Mouse (Mus musculus) ES-E14 (cell line): ENCODE results near the gene Ankrd2. TPM values are rescaled to one million over a fixed set of nuclear protein-coding genes. Genes with fewer than 3 reads are reported as not detected.
"Not testable (repeated sequence)": the region's sequence is repeated elsewhere in the genome, so short reads cannot be mapped to it uniquely, and the experiment has no call there.

Experiments used
- DNase-seq: peaks from one replicate; pipeline ENCODE4 v3.0.0-alpha.2; 2013; ENCODE audit warnings: low read depth, low spot score
- H3K27ac ChIP-seq: 2 replicates; pipeline ENCODE4 v1.5.1; 2012; ENCODE audit warnings: low read depth, mild to moderate bottlenecking, low read length, moderate library complexity, mixed read lengths; ENCODE audit not compliant: poor library complexity, insufficient read depth, severe bottlenecking
- H3K36me3 ChIP-seq: 2 replicates; pipeline ENCODE4 v1.6.1; 2012; ENCODE audit warnings: mild to moderate bottlenecking, low read length, moderate library complexity, mixed read lengths; ENCODE audit not compliant: control insufficient read depth, poor library complexity, insufficient read depth, severe bottlenecking
- H3K4me1 ChIP-seq, 2 experiments: fragments of 150-350 bp in 1 of 2; sonication (generic) in 1 of 2; 2 replicates each; pipeline ENCODE4 v1.6.1; 2012; ENCODE audit warnings: low read length in 2 of 2, mild to moderate bottlenecking in 1 of 2, mixed read lengths in 1 of 2; ENCODE audit not compliant: control insufficient read depth in 2 of 2, insufficient read depth in 2 of 2, poor library complexity in 1 of 2
- H3K4me3 ChIP-seq, 2 experiments: fragments of 150-350 bp in 1 of 2; sonication (generic) in 1 of 2; 2 replicates each; pipeline ENCODE4 v1.5.1; 2012; ENCODE audit warnings: low read length in 2 of 2, low read depth in 1 of 2, mild to moderate bottlenecking in 1 of 2, mixed read lengths in 1 of 2; ENCODE audit not compliant: insufficient read depth in 1 of 2, poor library complexity in 1 of 2, severe bottlenecking in 1 of 2
- H3K9ac ChIP-seq: 2 replicates; pipeline ENCODE4 v1.6.1; 2012; ENCODE audit warnings: low read depth, mild to moderate bottlenecking, low read length, mixed read lengths; ENCODE audit not compliant: poor library complexity, insufficient read depth, severe bottlenecking
- H3K9me3 ChIP-seq: fragments of 150-350 bp; sonication (generic); 2 replicates; pipeline ENCODE4 v1.6.1; 2012; ENCODE audit warnings: low read depth, mild to moderate bottlenecking, low read length; ENCODE audit not compliant: control insufficient read depth, insufficient read depth
- CHD2 ChIP-seq: IDR thresholded peaks from 2 replicates; pipeline ENCODE4 v1.6.1; 2014; ENCODE audit warnings: mild to moderate bottlenecking, low read depth, low read length, inconsistent platforms
- HCFC1 ChIP-seq: IDR thresholded peaks from 2 replicates; pipeline ENCODE4 v1.6.1; 2012; ENCODE audit warnings: low read length, inconsistent platforms, borderline replicate concordance; ENCODE audit not compliant: insufficient read depth
- MAFK ChIP-seq: IDR thresholded peaks from 2 replicates; pipeline ENCODE4 v1.6.1; 2014; ENCODE audit warnings: mild to moderate bottlenecking, low read depth, low read length, inconsistent platforms; ENCODE audit not compliant: insufficient read depth
- ZC3H11A ChIP-seq: IDR thresholded peaks from 2 replicates; pipeline ENCODE4 v1.6.1; 2012; ENCODE audit warnings: low read depth, mild to moderate bottlenecking, inconsistent platforms, low read length, borderline replicate concordance
- ZNF384 ChIP-seq: IDR thresholded peaks from 2 replicates; pipeline ENCODE4 v1.6.1; 2012; ENCODE audit warnings: low read depth, low read length, inconsistent platforms
- in situ Hi-C, 2 experiments: fragments of 600-800 bp; cut with MboI; formaldehyde crosslinking; loops; one replicate each; pipeline ENCODE4 v1.15.1; 2025; ENCODE audit warnings: low sequenced_read_pairs in 2 of 2, inconsistent platforms in 1 of 2; ENCODE audit not compliant: unreplicated experiment in 2 of 2
- total RNA-seq: library from RNA; depleted of rRNA; stranded (reverse); fragments of 300-350 nt; gene quantifications from 2 replicates; pipeline ENCODE4 v1.2.3, GENCODE M21; 2012

Ankrd2 gene
- total RNA-seq, 1 experiment = 0.45 TPM

- in situ Hi-C loops = no loop called here
- Histone ChIP-seq H3K9ac (no peak overlapping the region; the same call in 1 of the 2 replicates), H3K27ac (no peak overlapping the region), H3K36me3 (no peaks in the 10 kb centered on the region), H3K4me3 (peak overlapping the region; percentile 2 to 6; a peak in 1 of 4 replicates), H3K4me1 (no peaks in the 10 kb centered on the region; a peak in 1 of 4 replicates), H3K9me3 (no peaks in the 10 kb centered on the region)
- no peak for DNase-seq
- TF ChIP-seq HCFC1 (no peak), CHD2 (no peak), MAFK (no peak), ZNF384 (no peak), ZC3H11A (no peak)
Measured at GRCm38 (mm10) chr19:42075992-42076391, 40.2 kb downstream of the Ankrd2 start.

GRCm38 (mm10) chr19:42078566-42078965 is 42.8 kb downstream of the Ankrd2 start:
- H3K27ac ChIP-seq = no peak overlapping the region
- H3K4me1 ChIP-seq = no peaks in the 10 kb centered on the region; a peak in 1 of 4 replicates
- in situ Hi-C loops = no loop called here
- no peak overlapping the region for H3K9ac ChIP-seq
- H3K9me3 ChIP-seq = no peaks in the 10 kb centered on the region
- H3K4me3 ChIP-seq = no peak overlapping the region
- DNase-seq = no peak
- TF ChIP-seq HCFC1 = no peak
- TF ChIP-seq CHD2 = no peak
- no peak for TF ChIP-seq ZNF384
- TF ChIP-seq ZC3H11A = no peak
- TF ChIP-seq MAFK = no peak
- no peaks in the 10 kb centered on the region for H3K36me3 ChIP-seq

- Histone ChIP-seq H3K36me3 (no peaks in the 10 kb centered on the region), H3K9ac (no peak overlapping the region), H3K4me1 (no peaks in the 10 kb centered on the region; a peak in 1 of 4 replicates), H3K9me3 (no peaks in the 10 kb centered on the region), H3K27ac (no peak overlapping the region), H3K4me3 (no peak overlapping the region)
- in situ Hi-C loops = no loop called here
- no peak for DNase-seq
- no peak for TF ChIP-seq HCFC1
- no peak for TF ChIP-seq ZNF384
- TF ChIP-seq CHD2 = no peak
- TF ChIP-seq MAFK = no peak
- no peak for TF ChIP-seq ZC3H11A
Measured at GRCm38 (mm10) chr19:42079006-42079405, 43.2 kb downstream of the Ankrd2 start.

GRCm38 (mm10) chr19:42079950-42080349 is 44.1 kb downstream of the Ankrd2 start:
- H3K36me3 ChIP-seq = no peaks in the 10 kb centered on the region
- H3K4me1 ChIP-seq = no peaks in the 10 kb centered on the region; a peak in 1 of 4 replicates
- no peak for TF ChIP-seq ZC3H11A
- no peak for TF ChIP-seq HCFC1
- TF ChIP-seq MAFK = no peak
- TF ChIP-seq CHD2 = no peak
- no peak for TF ChIP-seq ZNF384
- no peak overlapping the region for H3K4me3 ChIP-seq
- no peaks in the 10 kb centered on the region for H3K9me3 ChIP-seq
- no peak for DNase-seq
- in situ Hi-C loops = no loop called here
- H3K27ac ChIP-seq = no peak overlapping the region
- H3K9ac ChIP-seq = no peak overlapping the region

- no peak for DNase-seq
- Histone ChIP-seq H3K4me1 (no peaks in the 10 kb centered on the region; a peak in 1 of 4 replicates), H3K27ac (no peak overlapping the region), H3K9ac (no peak overlapping the region), H3K36me3 (no peaks in the 10 kb centered on the region), H3K9me3 (no peaks in the 10 kb centered on the region), H3K4me3 (no peak overlapping the region)
- in situ Hi-C loops = no loop called here
- TF ChIP-seq ZNF384 (no peak), HCFC1 (no peak), ZC3H11A (no peak)
Measured at GRCm38 (mm10) chr19:42080469-42080868, 44.7 kb downstream of the Ankrd2 start.

- H3K27ac ChIP-seq, DNase-seq, H3K36me3 ChIP-seq, in situ Hi-C loops, H3K9ac ChIP-seq, H3K4me3 ChIP-seq, H3K9me3 ChIP-seq, H3K4me1 ChIP-seq: not testable (repeated sequence)
Measured at GRCm38 (mm10) chr19:42081613-42082012, 45.8 kb downstream of the Ankrd2 start.
